Mouse (Mus musculus) brain, adult 2 months (tissue): ENCODE measurements at regions not wholly inside any gene's neighbourhood (a gene's known extent, or its start where the extent isn't known, plus 50 kb on each side); places are given as distances from the start of the nearest gene placed in this dataset.
A peak's percentile ranks its signal among the peaks of the same experiment; 100 is the strongest.

ENCODE experiments used
- DNase-seq: peaks from one replicate; pipeline ENCODE4 v3.0.0; 2011; ENCODE audit warnings: low read depth, low spot score

DNA sequence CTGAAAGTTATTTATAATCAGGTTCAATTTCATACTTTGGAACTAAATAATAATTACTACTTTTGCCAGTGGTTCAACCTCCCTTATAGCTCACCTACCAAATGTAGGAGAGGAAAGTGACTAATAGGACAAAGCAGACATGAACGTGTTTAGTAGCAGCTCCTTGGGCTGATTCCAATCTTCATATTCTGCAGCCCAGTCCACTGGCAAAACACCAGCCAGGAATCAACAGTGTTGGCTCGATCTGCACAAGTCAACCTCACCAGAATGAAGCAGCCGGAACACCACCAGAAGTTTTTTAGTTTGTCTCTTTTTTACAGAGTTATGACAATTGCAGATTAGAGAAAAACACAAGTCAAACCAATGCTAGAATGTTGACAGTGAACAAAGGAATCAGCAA, 717.0 kb downstream of the Pcdh17 start:
- peak; percentile 8 for DNase-seq

DNA sequence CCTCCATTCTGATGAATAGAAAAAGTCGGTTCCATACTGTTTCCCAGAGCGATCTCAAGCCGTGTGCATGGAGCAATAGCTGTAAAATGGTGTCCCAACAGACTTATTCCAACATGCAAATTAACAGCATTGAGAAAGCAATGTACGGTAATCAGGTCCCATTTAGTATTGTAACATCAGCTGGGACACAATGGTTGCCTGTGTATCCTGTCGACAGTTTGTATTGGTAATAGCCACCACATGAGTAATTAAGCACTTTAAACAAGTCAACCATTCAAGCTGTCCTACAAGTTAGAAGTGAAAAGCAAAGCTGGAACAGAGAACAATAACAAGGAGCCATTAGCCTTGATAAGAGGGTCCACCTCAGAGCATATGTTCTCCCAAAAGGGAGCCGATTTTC, 743.4 kb downstream of the Pcdh17 start:
- DNase-seq = no peak

DNA sequence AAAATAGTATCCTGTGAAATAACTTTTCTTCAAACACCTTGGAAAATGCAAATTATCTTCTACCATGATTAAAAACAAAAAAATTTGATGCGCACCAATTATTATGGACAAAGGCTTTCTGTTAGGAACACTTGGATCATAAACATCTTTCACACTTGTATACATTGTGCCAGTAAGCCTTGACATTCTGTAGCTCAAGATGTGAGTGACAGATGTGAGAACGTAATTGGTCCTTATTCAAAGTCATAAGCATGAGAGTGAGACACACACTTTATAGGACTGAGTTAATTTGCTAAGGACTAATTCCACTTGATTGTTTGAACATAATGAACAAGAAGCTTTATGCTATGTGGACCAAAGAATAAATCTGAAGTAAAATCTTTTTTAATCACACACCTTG, 760.7 kb downstream of the Pcdh17 start:
- no peak for DNase-seq

DNA sequence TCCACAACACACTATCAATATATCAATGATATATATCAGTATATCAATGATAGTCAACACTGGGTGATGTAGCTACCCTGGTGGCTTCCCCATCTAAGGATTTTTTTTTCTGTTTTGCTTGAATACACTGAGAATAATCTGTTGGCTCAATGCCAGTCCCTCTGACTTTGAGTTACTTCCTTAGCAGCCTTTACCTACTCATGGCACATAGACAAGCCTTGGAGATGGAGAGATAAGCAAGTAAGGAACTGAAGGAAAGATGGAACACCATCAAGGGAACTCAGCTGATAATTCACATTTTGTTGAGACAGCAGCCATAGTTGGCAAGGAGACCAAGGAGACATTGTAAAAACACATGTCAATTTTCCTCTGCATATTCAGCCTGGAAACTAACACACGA, 765.0 kb downstream of the Pcdh17 start:
- DNase-seq = no peak

DNA sequence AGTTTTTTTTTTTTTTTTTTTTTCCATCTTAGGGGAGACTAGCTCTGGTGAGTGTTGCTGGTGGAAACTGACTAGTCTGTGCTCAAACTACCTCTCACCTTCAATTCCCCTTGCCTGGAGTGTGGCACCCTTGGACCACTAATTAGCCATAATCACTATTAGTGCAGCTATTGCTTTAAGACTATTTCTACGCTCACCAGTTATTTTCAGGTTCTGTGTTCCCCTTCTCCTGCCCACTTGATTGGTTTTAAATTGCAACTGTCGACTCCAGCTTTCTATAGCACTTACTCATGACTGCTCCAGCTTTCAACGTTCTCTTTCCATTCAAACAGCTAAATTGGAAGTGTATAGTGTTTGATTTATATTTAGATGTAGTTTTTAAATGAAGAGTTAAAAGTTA, 771.7 kb downstream of the Pcdh17 start:
- DNase-seq = peak; percentile 59
